Mouse (Mus musculus) MEL (cell line): ENCODE results near the gene Echdc2.

Experiments
- CTCF ChIP-seq, 3 experiments: IDR thresholded peaks in 2 of 3; conservative IDR thresholded peaks in 1 of 3; 2 replicates each; pipeline ENCODE4 v1.5.1; 2011 to 2012; ENCODE audit warnings: low read length in 3 of 3, low read depth in 2 of 3, mild to moderate bottlenecking in 2 of 3, improper control_type of control experiment in 1 of 3, inconsistent platforms in 1 of 3, mixed read lengths in 1 of 3, moderate library complexity in 1 of 3; ENCODE audit not compliant: control insufficient read depth in 1 of 3, insufficient read depth in 1 of 3, poor library complexity in 1 of 3, severe bottlenecking in 1 of 3
- GABPA ChIP-seq: IDR thresholded peaks from 2 replicates; pipeline ENCODE4 v1.6.1; 2012; ENCODE audit warnings: low read depth, mild to moderate bottlenecking, inconsistent platforms, low read length, improper control_type of control experiment, moderate library complexity
- HCFC1 ChIP-seq: IDR thresholded peaks from 2 replicates; pipeline ENCODE4 v1.6.1; 2012; ENCODE audit warnings: low read depth, mild to moderate bottlenecking, inconsistent platforms, low read length, improper control_type of control experiment, moderate library complexity
- MAFK ChIP-seq: IDR thresholded peaks from 2 replicates; pipeline ENCODE4 v1.6.1; 2011; ENCODE audit warnings: low read depth, mild to moderate bottlenecking, low read length, improper control_type of control experiment, borderline replicate concordance
- MAX ChIP-seq: IDR thresholded peaks from 2 replicates; pipeline ENCODE4 v1.6.1; 2011; ENCODE audit warnings: low read length, improper control_type of control experiment
- MXI1 ChIP-seq: IDR thresholded peaks from 2 replicates; pipeline ENCODE4 v1.6.1; 2011; ENCODE audit warnings: mild to moderate bottlenecking, low read depth, low read length, improper control_type of control experiment
- NRF1 ChIP-seq: IDR thresholded peaks from 2 replicates; pipeline ENCODE4 v1.6.1; 2014; ENCODE audit warnings: low read depth, mild to moderate bottlenecking, inconsistent platforms, low read length, improper control_type of control experiment, moderate library complexity; ENCODE audit not compliant: poor library complexity, insufficient read depth, severe bottlenecking
- POLR2A ChIP-seq, 2 experiments: IDR thresholded peaks; 2 replicates each; pipeline ENCODE4 v1.6.1; 2011 to 2012; ENCODE audit warnings: low read length in 2 of 2, mild to moderate bottlenecking in 2 of 2, control low read depth in 1 of 2, improper control_type of control experiment in 1 of 2, low read depth in 1 of 2, moderate library complexity in 1 of 2; ENCODE audit not compliant: control insufficient read depth in 1 of 2, insufficient read depth in 1 of 2, poor library complexity in 1 of 2
- POLR2AphosphoS2 ChIP-seq: IDR thresholded peaks from 2 replicates; pipeline ENCODE4 v1.6.1; 2011; ENCODE audit warnings: low read length, improper control_type of control experiment
- TBP ChIP-seq: IDR thresholded peaks from 2 replicates; pipeline ENCODE4 v1.8.0; 2011; ENCODE audit warnings: low read depth, low read length, improper control_type of control experiment
- TCF12 ChIP-seq: IDR thresholded peaks from 2 replicates; pipeline ENCODE4 v1.6.1; 2014; ENCODE audit warnings: low read depth, mild to moderate bottlenecking, inconsistent platforms, low read length, improper control_type of control experiment, moderate library complexity
- UBTF ChIP-seq: IDR thresholded peaks from 2 replicates; pipeline ENCODE4 v1.6.1; 2012; ENCODE audit warnings: low read depth, mild to moderate bottlenecking, inconsistent platforms, low read length, improper control_type of control experiment, moderate library complexity, borderline replicate concordance; ENCODE audit not compliant: insufficient read depth
- ZNF384 ChIP-seq: IDR thresholded peaks from 2 replicates; pipeline ENCODE4 v1.6.1; 2012; ENCODE audit warnings: low read depth, mild to moderate bottlenecking, inconsistent platforms, low read length, improper control_type of control experiment

GRCm38 (mm10) chr4:108165152-108165895 is at the start of gene Echdc2:
- no peak for TF ChIP-seq CTCF (IDR thresholded peaks at IDR 0.05 in 2 of 3, conservative IDR thresholded peaks at IDR 0.05 in 1 of 3; ENCODE audit: control insufficient read depth in 1 of 3, insufficient read depth in 1 of 3, low read depth in 2 of 3, low read length in 3 of 3, poor library complexity in 1 of 3, severe bottlenecking in 1 of 3)
- no peak for TF ChIP-seq UBTF
- no peak for TF ChIP-seq HCFC1
- no peak for TF ChIP-seq POLR2A (IDR thresholded peaks at IDR 0.05; ENCODE audit: control insufficient read depth in 1 of 2, insufficient read depth in 1 of 2, low read depth in 1 of 2, low read length in 2 of 2, poor library complexity in 1 of 2)
- no peak for TF ChIP-seq NRF1
- TF ChIP-seq MXI1 = no peak
- TF ChIP-seq POLR2AphosphoS2 = no peak
- TF ChIP-seq MAX = no peak
- TF ChIP-seq TCF12 = no peak
- no peak for TF ChIP-seq TBP
- TF ChIP-seq GABPA = no peak
- TF ChIP-seq ZNF384 = no peak
- no peak for TF ChIP-seq MAFK
